ENCODE assay signal across 8 mouse cellular contexts in genomic region chr9:62782976-62783781, GRCm38 (mm10). TPM values are rescaled to one million over a fixed set of nuclear protein-coding genes. Genes with fewer than 3 reads are reported as not detected.
A peak's percentile ranks its signal among the peaks of the same experiment; 100 is the strongest.
DNase-seq lines count a peak whose midpoint lies in the region; ATAC-seq and TF ChIP-seq lines count a peak whose summit lies in the region.

No protein-coding gene starts in this region.

- H3K4me3 ChIP-seq in heart, embryonic 10.5 days: no peak overlapping the region
- no peak overlapping the region for H3K4me3 ChIP-seq in embryonic facial prominence, embryonic 11.5 days (ENCODE audit: low read depth, low read length)
- H3K4me3 ChIP-seq in liver, postnatal 0 days (ENCODE audit: low read depth, low read length): no peak overlapping the region

- H3K4me1 ChIP-seq in heart, embryonic 10.5 days: peaks cover 23% of the 10 kb centered on the region
- no peaks in the 10 kb centered on the region for H3K4me1 ChIP-seq in embryonic facial prominence, embryonic 11.5 days (ENCODE audit: control insufficient read depth, insufficient read depth, low read length)
- H3K4me1 ChIP-seq in liver, postnatal 0 days (ENCODE audit: insufficient read depth): no peaks in the 10 kb centered on the region

- TF ChIP-seq EP300 in liver, postnatal 0 days (IDR thresholded peaks at IDR 0.05; ENCODE audit: low read depth): no peak

- 39% methylated on average over 16 of the region's 16 CpGs for WGBS in heart, embryonic 10.5 days
- WGBS in embryonic facial prominence, embryonic 11.5 days: 36% methylated on average over 16 of the region's 16 CpGs
- WGBS in liver, postnatal 0 days (ENCODE audit: insufficient replicate concordance): 51% methylated on average over 14 of the region's 16 CpGs

- H3K9ac ChIP-seq in embryonic facial prominence, embryonic 11.5 days (replicated peaks; ENCODE audit: low read length): no peak overlapping the region
- no peak overlapping the region for H3K9ac ChIP-seq in liver, postnatal 0 days (replicated peaks)

- TF ChIP-seq CTCF in liver, postnatal 0 days (IDR thresholded peaks at IDR 0.05; ENCODE audit: low read depth): peak; percentile 41

- no peaks in the 10 kb centered on the region for H3K9me3 ChIP-seq in heart, embryonic 10.5 days
- H3K9me3 ChIP-seq in embryonic facial prominence, embryonic 11.5 days (replicated peaks; ENCODE audit: control insufficient read depth, low read length): no peaks in the 10 kb centered on the region
- no peaks in the 10 kb centered on the region for H3K9me3 ChIP-seq in liver, postnatal 0 days (ENCODE audit: low read length)

- H3K36me3 ChIP-seq in heart, embryonic 10.5 days: no peaks in the 10 kb centered on the region
- H3K36me3 ChIP-seq in embryonic facial prominence, embryonic 11.5 days (replicated peaks; ENCODE audit: control insufficient read depth, insufficient read depth, low read depth, low read length): no peaks in the 10 kb centered on the region
- H3K36me3 ChIP-seq in liver, postnatal 0 days (replicated peaks; ENCODE audit: insufficient read depth, low read length): no peaks in the 10 kb centered on the region

- no peak overlapping the region for H3K4me2 ChIP-seq in embryonic facial prominence, embryonic 11.5 days (ENCODE audit: low read depth, low read length)
- H3K4me2 ChIP-seq in liver, postnatal 0 days (ENCODE audit: low read depth, low read length): no peak overlapping the region

- no peaks in the 10 kb centered on the region for H3K27me3 ChIP-seq in heart, embryonic 10.5 days (ENCODE audit: insufficient read depth, poor library complexity, severe bottlenecking)
- H3K27me3 ChIP-seq in embryonic facial prominence, embryonic 11.5 days (ENCODE audit: control insufficient read depth, insufficient read depth, low read length): no peaks in the 10 kb centered on the region
- H3K27me3 ChIP-seq in liver, postnatal 0 days (ENCODE audit: insufficient read depth, low read length): no peaks in the 10 kb centered on the region

- DNase-seq in heart, adult 11 months: peak; percentile 86
- DNase-seq in heart, embryonic 10.5 days (ENCODE audit: low spot score): no peak
- peak; percentile 17 for DNase-seq in MEL-GATA-1-ER (ENCODE audit: extremely low read depth, low read depth)
- DNase-seq in embryonic facial prominence, embryonic 11.5 days (ENCODE audit: low spot score): peak; percentile 40
- DNase-seq in layer of hippocampus, adult 18-20 months (ENCODE audit: low spot score in 2 of 2): peak; percentile 84 to 89
- DNase-seq in liver, postnatal 0 days: peak; percentile 42
- peak; percentile 92 to 95 for DNase-seq in right cerebral cortex, postnatal 10 days (ENCODE audit: low spot score in 2 of 2)

- 0 out of 2 replicates have a peak, but pooled peaks have one; percentile 9 for ATAC-seq in embryonic facial prominence, embryonic 11.5 days (replicated peaks; ENCODE audit: insufficient number of reproducible peaks, low FRiP score, low TSS enrichment, low read depth)
- peak; percentile 8; the same call in 1 of the 2 replicates for ATAC-seq in liver, postnatal 0 days
- no peak for ATAC-seq in erythroblast, adult 5-6 weeks (replicated peaks; ENCODE audit: low FRiP score, poor library complexity, severe bottlenecking)

- no peak overlapping the region for H3K27ac ChIP-seq in heart, embryonic 10.5 days
- H3K27ac ChIP-seq in embryonic facial prominence, embryonic 11.5 days (replicated peaks; ENCODE audit: low read depth, low read length): no peak overlapping the region
- H3K27ac ChIP-seq in liver, postnatal 0 days (ENCODE audit: low read depth): no peak overlapping the region

RNA-seq across cellular contexts. Expression of gene Fem1b, which starts 28.6 kb away (rescaled TPM):
- 21.1 and 21.2 TPM in 2 replicates for polyA plus RNA-seq in heart, embryonic 10.5 days (2016; fragmentation: Nextera tagmentation; extraction: Ambion mirVana)
- 38.4 and 41.1 TPM in 2 replicates for polyA plus RNA-seq in embryonic facial prominence, embryonic 11.5 days (2014; fragmentation: Nextera tagmentation; extraction: Ambion mirVana)
- total RNA-seq in layer of hippocampus, adult 18-20 months (2021): 100 to 1,000 TPM in 1 of 2 experiments, 10 to 100 TPM in 1; 95.5 to 100 TPM
- polyA plus RNA-seq in liver, postnatal 0 days (2015; fragmentation: Nextera tagmentation; extraction: Ambion mirVana): 3.7 and 3.8 TPM in 2 replicates
- 6.5 and 7.5 TPM in 2 replicates for total RNA-seq in erythroblast, adult 5-6 weeks (2015; ENCODE audit: low replicate concordance)
- 10.0 and 14.7 TPM in 2 replicates for total RNA-seq in erythroblast, adult 5-6 weeks (2017; ENCODE audit: low replicate concordance)

RNA-seq across cellular contexts. Expression of gene Cln6, which starts 55.4 kb away (rescaled TPM):
- 17.7 and 21.4 TPM in 2 replicates for polyA plus RNA-seq in heart, embryonic 10.5 days (2016; fragmentation: Nextera tagmentation; extraction: Ambion mirVana)
- 9.2 and 10.5 TPM in 2 replicates for polyA plus RNA-seq in embryonic facial prominence, embryonic 11.5 days (2014; fragmentation: Nextera tagmentation; extraction: Ambion mirVana)
- 10 to 100 TPM; 10.2 to 13.5 TPM for total RNA-seq in layer of hippocampus, adult 18-20 months (2021)
- 9.9 and 10.6 TPM in 2 replicates for polyA plus RNA-seq in liver, postnatal 0 days (2015; fragmentation: Nextera tagmentation; extraction: Ambion mirVana)
- total RNA-seq in erythroblast, adult 5-6 weeks (2015; ENCODE audit: low replicate concordance): 6.3 and 11.5 TPM in 2 replicates
- total RNA-seq in erythroblast, adult 5-6 weeks (2017; ENCODE audit: low replicate concordance): 3.9 and 11.3 TPM in 2 replicates
